Mouse (Mus musculus): ENCODE measurements around the gene Tmem45a2. TPM values are rescaled to one million over a fixed set of nuclear protein-coding genes. Genes with fewer than 3 reads are reported as not detected.

Gene Tmem45a2
- polyA plus RNA-seq, 1 experiment from 2014 or later: 0.20 TPM

Other genes starting within 250 kb of the Tmem45a2 start
- gene Tmem45a, start 185.2 kb downstream of the Tmem45a2 start, polyA plus RNA-seq (2014; fragmentation: Nextera tagmentation; extraction: Ambion mirVana): 7.8 and 9.8 TPM in 2 replicates
- gene Lnp1, start 143.3 kb downstream of the Tmem45a2 start, polyA plus RNA-seq (2014; fragmentation: Nextera tagmentation; extraction: Ambion mirVana): 0.31 and 0.77 TPM in 2 replicates
- gene Tomm70a, start 50.3 kb upstream of the Tmem45a2 start, polyA plus RNA-seq (2014; fragmentation: Nextera tagmentation; extraction: Ambion mirVana): 87.9 and 100 TPM in 2 replicates
- 49.1 and 50.3 TPM in 2 replicates for gene Nit2, start 96.0 kb upstream of the Tmem45a2 start, polyA plus RNA-seq (2014; fragmentation: Nextera tagmentation; extraction: Ambion mirVana)
- gene Tbc1d23, start 160.1 kb upstream of the Tmem45a2 start, polyA plus RNA-seq (2014; fragmentation: Nextera tagmentation; extraction: Ambion mirVana): 39.8 and 41.4 TPM in 2 replicates
- gene Tmem30c, start 221.5 kb upstream of the Tmem45a2 start, polyA plus RNA-seq (2014; fragmentation: Nextera tagmentation; extraction: Ambion mirVana): 0.17 and 0.43 TPM in 2 replicates

Measured in hindbrain, embryonic 14.5 days (tissue).